Mouse (Mus musculus) inflammation-experienced regulatory T-cells, adult 6 months (primary cell): Measurements from ENCODE around the gene Zfp451. TPM values are rescaled to one million over a fixed set of nuclear protein-coding genes. Genes with fewer than 3 reads are reported as not detected.
A peak's percentile ranks its signal among the peaks of the same experiment; 100 is the strongest.
"Not testable (repeated sequence)": the region's sequence is repeated elsewhere in the genome, so short reads cannot be mapped to it uniquely, and the experiment has no call there.

ENCODE experiments used
- ATAC-seq: one replicate; pipeline ENCODE4 v1.8.0; 2017
- polyA plus RNA-seq, 3 experiments: library from polyadenylated mRNA; unstranded; fragments of 100-300 nt; shearing (Covaris generic); gene quantifications; one replicate each; pipeline ENCODE4 v1.2.1; 2017

The Zfp451 gene
- 10 to 100 TPM; 11.7 to 14.1 (median 12.8) TPM for polyA plus RNA-seq

- peak; percentile 91 for ATAC-seq
Observed at GRCm38 (mm10) chr1:33813868-33814794, at the start of gene Zfp451. Zfp451 (minus strand) TSS chr1:33814595.

DNA sequence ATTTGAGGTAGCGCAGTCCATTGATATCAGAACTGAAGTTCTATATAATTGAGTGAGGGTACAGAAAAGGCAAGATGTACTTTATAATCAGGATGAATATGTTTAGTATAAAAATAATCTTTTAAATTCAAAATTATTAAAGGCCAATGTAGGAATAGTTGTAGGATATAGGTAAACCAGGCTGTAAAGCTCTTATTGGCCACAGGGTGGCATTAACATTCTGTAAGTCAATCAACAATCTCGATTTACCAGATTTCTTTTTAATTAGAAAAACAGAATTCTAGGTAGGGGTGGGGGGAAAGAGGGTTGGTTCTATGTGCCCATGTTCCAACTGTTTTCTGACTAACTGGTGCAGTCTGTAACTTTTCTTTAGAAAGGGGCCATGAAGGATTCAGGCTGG, 32.4 kb upstream of the Zfp451 start:
- no peak for ATAC-seq

- no peak for ATAC-seq
Observed at GRCm38 (mm10) chr1:33843823-33844222, 29.4 kb upstream of the Zfp451 start.

- not testable (repeated sequence) for ATAC-seq
Observed at GRCm38 (mm10) chr1:33838952-33839351, 24.6 kb upstream of the Zfp451 start.

GRCm38 (mm10) chr1:33830586-33830985, 16.2 kb upstream of the Zfp451 start:
- ATAC-seq, result no peak

GRCm38 (mm10) chr1:33817931-33818330, 3.5 kb upstream of the Zfp451 start:
- no peak for ATAC-seq

GRCm38 (mm10) chr1:33813495-33813867, 914 bp downstream of the Zfp451 start:
- no peak for ATAC-seq

DNA sequence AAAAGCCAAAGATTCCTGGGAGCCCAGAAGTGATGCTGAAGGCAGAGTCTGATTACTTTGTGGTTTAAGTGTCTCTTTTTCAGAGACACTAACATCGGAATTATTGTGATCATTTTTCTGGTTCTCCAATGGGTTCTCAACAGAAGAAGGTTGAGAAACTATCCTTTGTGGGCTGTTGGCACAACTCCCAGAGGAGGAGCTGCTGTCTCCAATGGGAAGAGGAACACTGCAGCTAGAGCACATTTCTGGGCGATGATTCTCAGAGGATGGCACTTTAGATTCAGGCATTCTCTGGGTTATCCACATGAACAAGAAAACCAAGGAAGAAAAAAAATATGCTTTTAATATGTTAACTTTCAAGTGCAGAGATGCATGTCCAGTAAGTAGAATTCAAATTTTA, 11.1 kb downstream of the Zfp451 start:
- ATAC-seq, result no peak

DNA sequence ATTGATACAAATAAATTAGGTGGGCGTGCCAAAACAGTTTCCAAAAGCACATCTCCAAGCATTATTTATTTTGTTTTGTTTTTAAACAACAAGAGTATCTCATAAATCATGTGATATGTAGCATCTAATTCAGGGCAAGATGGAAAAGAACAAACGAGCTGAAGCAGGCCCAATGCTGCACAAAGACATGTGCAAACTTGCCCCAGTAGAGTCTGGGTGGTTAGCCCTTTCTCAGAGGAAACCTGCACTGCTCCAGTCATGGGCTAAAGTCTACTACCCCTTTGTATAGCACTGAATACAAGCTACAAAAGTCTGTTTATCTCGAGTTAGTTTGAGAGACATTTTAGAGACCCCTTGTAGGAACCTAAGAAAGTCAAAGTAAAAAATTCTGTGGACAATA, 14.8 kb downstream of the Zfp451 start:
- no peak for ATAC-seq

- no peak for ATAC-seq
Observed at GRCm38 (mm10) chr1:33788493-33788892, 25.9 kb downstream of the Zfp451 start.

GRCm38 (mm10) chr1:33788072-33788471, 26.3 kb downstream of the Zfp451 start:
- no peak for ATAC-seq

GRCm38 (mm10) chr1:33784561-33784960, 29.8 kb downstream of the Zfp451 start:
- ATAC-seq, result no peak

DNA sequence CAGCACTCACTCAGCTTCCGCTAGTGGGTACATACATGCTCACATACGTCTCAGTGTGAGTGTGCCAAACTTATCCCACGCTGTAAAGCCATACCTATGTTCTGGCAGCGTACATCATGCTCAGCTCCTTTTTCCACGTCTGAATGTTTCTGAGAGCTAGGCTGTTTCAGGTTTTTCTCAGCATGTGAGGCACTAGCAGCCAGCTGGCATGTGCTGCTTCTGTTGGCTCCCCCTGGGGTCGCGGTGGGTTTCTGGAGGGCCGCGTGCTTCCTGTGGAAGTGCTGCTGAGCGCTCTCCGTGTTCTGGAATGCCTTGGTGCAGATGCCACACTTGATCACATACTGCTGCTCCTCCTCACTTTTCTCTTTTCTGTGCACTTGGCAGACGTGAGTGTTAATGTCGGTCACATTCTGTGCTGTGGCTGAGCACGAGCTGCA, 38.2 kb downstream of the Zfp451 start:
- ATAC-seq, result no peak

- ATAC-seq, result no peak
Observed at GRCm38 (mm10) chr1:33772106-33772505, 42.3 kb downstream of the Zfp451 start.

DNA sequence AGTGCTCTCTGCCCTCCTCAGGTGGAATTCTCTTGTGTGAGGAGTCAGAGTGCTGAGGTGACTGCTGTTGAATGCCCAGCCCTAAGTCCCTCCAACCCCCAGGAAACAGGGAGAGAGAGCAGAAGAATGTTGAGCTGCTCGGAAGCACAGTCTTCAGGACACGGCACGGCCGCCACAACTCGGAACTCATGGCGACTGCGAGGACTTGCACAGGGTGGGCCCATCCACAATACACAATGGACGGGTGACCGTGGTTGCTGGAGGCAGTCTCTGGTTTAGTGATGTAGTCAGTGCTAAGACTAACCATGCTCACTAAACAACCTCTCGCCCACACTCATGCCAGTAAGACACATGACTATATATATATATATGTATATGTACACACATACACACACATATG, 42.8 kb downstream of the Zfp451 start:
- no peak for ATAC-seq

DNA sequence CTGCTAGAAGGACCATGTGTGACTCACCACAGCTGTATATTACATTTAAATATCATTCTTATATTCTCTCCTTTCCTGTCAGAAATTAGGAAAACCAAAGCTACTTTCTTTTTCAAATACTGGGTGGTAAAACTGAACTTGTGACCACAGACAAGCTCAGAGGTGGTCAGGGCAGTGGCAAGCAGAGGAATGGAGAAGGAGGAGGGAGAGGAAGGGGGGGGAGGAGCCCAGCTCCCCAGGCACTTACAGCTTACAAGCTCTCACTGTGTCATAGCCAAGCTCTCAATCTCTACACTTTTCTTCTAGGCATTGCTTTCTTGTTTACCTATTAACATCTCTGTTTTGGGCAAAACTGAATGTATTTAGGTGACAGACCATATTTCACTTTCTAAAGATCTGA, 45.6 kb downstream of the Zfp451 start:
- no peak for ATAC-seq

- no peak for ATAC-seq
Observed at GRCm38 (mm10) chr1:33768091-33768787, 46.2 kb downstream of the Zfp451 start.

- ATAC-seq, result no peak
Observed at GRCm38 (mm10) chr1:33766520-33767508, 47.6 kb downstream of the Zfp451 start.

DNA sequence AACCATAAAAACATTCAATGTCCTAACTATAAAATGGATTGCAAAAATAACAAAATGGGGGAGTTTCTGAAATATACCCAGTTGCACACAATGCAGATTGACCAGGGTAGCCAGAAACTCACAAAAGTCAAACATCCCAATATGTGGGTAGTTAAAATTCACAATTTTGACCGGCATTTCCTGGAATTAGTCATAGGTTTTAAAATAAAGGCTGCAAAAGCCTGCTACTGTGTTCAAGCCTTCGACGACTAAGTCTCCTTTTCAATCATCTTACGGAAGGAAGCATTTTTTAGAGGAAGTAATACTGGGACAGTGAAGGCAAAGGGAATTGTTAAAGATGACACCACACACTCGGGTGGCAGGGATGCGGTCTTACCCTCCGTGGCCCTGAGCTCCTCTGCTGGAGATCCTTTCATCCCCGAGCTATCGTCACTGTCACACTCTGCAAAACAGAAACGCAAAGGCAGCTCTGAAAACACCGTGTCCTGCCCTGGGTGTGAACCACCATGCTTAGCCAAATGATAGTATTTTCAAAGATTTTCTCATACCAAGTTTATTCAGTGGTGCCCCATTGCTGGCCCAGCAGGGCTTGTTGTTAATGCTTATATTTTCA, 48.8 kb downstream of the Zfp451 start:
- ATAC-seq, result no peak

- ATAC-seq, result no peak
Observed at GRCm38 (mm10) chr1:33763826-33764225, 50.6 kb downstream of the Zfp451 start.

DNA sequence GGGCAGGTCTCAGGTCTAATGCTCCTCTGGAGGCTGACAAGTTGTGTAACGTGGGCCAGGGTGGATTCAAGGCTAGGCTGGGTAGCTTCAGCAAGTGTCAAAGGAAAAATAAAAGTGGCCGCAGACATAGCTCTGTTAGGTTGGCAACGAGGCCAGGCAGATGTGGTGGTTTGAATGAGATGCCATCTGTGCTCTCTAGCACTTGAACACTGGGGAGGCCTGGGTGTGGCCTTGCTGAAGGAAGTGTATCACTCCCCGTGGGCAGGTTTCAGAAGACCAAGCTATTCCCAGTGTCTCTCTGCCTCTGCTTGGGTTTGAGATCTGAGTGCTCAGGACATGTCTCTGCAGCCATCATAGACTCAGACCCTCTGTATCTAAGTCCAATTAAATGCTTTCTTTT, 55.9 kb downstream of the Zfp451 start:
- no peak for ATAC-seq

- ATAC-seq, result peak; percentile 45
Observed at GRCm38 (mm10) chr1:33757491-33758041, 56.8 kb downstream of the Zfp451 start, which contains the start of gene Bag2. Bag2 (minus strand) TSS chr1:33757795.
